Mouse (Mus musculus): ENCODE results near the gene Lrrc4b. TPM values are rescaled to one million over a fixed set of nuclear protein-coding genes. Genes with fewer than 3 reads are reported as not detected.

Lrrc4b gene
- polyA plus RNA-seq, 1 experiment from 2014 or later: 0.36 TPM

GRCm38 (mm10) chr7:44472558-44472885 is 43.7 kb downstream of the Lrrc4b start:
- Histone ChIP-seq H3K4me1 (replicated peaks; ENCODE audit: control insufficient read depth, insufficient read depth, low read length) (peaks cover 60% of the 10 kb centered on the region), H3K27me3 (ENCODE audit: control insufficient read depth, insufficient read depth, low read depth, low read length) (no peaks in the 10 kb centered on the region; the same call in 1 of the 2 replicates), H3K9me3 (ENCODE audit: control insufficient read depth, low read length) (no peaks in the 10 kb centered on the region), H3K27ac (ENCODE audit: low read length) (peak overlapping the region; percentile 84), H3K9ac (ENCODE audit: low read length) (no peak overlapping the region), H3K36me3 (ENCODE audit: control insufficient read depth, insufficient read depth, low read length) (0 out of 2 replicates have a peak, but pooled peaks cover 2% of the 10 kb centered on the region), H3K4me2 (ENCODE audit: low read depth, low read length) (no peak overlapping the region), H3K4me3 (ENCODE audit: low read length) (no peak overlapping the region)
- 11% methylated on average over 1 of the region's 1 CpGs for WGBS
- ATAC-seq (ENCODE audit: low read depth): peak; percentile 31

GRCm38 (mm10) chr7:44472961-44473646 is 44.3 kb downstream of the Lrrc4b start:
- Histone ChIP-seq H3K27me3 (ENCODE audit: control insufficient read depth, insufficient read depth, low read depth, low read length) (no peaks in the 10 kb centered on the region; the same call in 1 of the 2 replicates), H3K9ac (ENCODE audit: low read length) (peak overlapping the region; percentile 41), H3K27ac (ENCODE audit: low read length) (peak overlapping the region; percentile 84), H3K9me3 (ENCODE audit: control insufficient read depth, low read length) (no peaks in the 10 kb centered on the region), H3K4me3 (ENCODE audit: low read length) (no peak overlapping the region), H3K4me2 (ENCODE audit: low read depth, low read length) (no peak overlapping the region), H3K4me1 (replicated peaks; ENCODE audit: control insufficient read depth, insufficient read depth, low read length) (peaks cover 60% of the 10 kb centered on the region), H3K36me3 (ENCODE audit: control insufficient read depth, insufficient read depth, low read length) (0 out of 2 replicates have a peak, but pooled peaks cover 2% of the 10 kb centered on the region)
- peak; percentile 13; the same call in 1 of the 2 replicates for ATAC-seq (ENCODE audit: low read depth)
- 25% methylated on average over 9 of the region's 9 CpGs for WGBS

DNA sequence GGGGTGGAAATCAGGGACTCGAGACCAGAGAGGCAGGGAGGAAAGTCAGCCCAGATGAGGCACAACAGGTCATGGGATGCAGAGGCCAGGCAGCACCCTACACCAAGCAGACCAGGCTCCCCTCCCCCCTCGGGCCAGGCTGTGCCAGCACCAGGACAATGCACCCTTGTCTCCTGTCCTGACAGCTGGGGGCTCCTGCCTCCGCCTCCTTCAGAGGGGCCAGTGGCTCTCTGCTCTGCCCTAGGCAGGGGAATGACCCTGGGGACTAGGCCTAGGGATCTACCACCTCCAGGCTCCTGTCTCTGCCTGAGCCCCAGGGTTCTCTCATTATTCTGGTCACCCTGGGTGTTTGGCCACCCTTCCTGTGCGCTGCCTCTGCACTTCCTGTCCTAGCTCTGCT is 45.6 kb downstream of the Lrrc4b start:
- H3K4me2 ChIP-seq (ENCODE audit: low read depth, low read length): no peak overlapping the region
- no peak for ATAC-seq (ENCODE audit: low read depth)
- peaks cover 2% of the 10 kb centered on the region; the same call in 1 of the 2 replicates for H3K27me3 ChIP-seq (ENCODE audit: control insufficient read depth, insufficient read depth, low read depth, low read length)
- H3K9me3 ChIP-seq (ENCODE audit: control insufficient read depth, low read length): no peaks in the 10 kb centered on the region
- 24% methylated on average over 4 of the region's 4 CpGs for WGBS
- no peak overlapping the region for H3K27ac ChIP-seq (ENCODE audit: low read length)
- H3K9ac ChIP-seq (ENCODE audit: low read length): 0 out of 2 replicates have a peak overlapping the region, but pooled peaks have one; percentile 26
- H3K4me1 ChIP-seq (replicated peaks; ENCODE audit: control insufficient read depth, insufficient read depth, low read length): peaks cover 47% of the 10 kb centered on the region
- H3K36me3 ChIP-seq (ENCODE audit: control insufficient read depth, insufficient read depth, low read length): 0 out of 2 replicates have a peak, but pooled peaks cover 1% of the 10 kb centered on the region
- no peak overlapping the region for H3K4me3 ChIP-seq (ENCODE audit: low read length)

- no peak overlapping the region for H3K27ac ChIP-seq (ENCODE audit: low read length)
Observed at GRCm38 (mm10) chr7:44475046-44475614, 46.3 kb downstream of the Lrrc4b start.

DNA sequence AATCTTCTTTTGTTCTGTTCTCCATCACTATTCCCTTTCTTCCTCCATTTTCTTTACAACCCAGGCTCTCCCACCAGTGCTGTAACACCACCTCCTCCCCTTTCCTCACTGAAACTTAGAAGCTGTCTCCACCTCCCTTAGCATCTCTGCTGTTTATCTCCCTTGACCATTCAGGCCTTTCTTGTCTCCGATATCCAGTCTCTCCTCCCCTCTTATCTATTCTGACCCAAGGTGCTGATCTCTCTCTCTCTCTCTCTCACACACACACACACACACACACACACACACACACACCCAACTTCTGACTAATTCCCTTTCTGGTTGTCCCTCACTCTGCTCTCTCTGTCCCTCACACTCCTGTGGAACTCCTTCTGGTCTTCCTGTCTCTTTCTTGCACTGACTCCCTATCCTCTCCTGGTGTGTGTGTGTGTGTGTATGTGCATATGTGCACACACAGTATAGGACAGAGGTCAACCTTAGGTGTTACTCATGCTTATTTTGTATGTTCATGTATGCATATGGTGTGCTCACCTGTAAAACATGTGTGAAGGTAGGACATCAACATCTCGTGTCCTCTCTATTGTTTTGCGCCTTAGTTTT is 54.1 kb downstream of the Lrrc4b start:
- H3K9ac ChIP-seq (ENCODE audit: low read length): no peak overlapping the region
- ATAC-seq (ENCODE audit: low read depth): no peak
- no peak overlapping the region for H3K4me2 ChIP-seq (ENCODE audit: low read depth, low read length)
- no peaks in the 10 kb centered on the region for H3K9me3 ChIP-seq (ENCODE audit: control insufficient read depth, low read length)
- H3K36me3 ChIP-seq (ENCODE audit: control insufficient read depth, insufficient read depth, low read length): no peaks in the 10 kb centered on the region
- H3K4me1 ChIP-seq (replicated peaks; ENCODE audit: control insufficient read depth, insufficient read depth, low read length): no peaks in the 10 kb centered on the region
- no peak overlapping the region for H3K27ac ChIP-seq (ENCODE audit: low read length)
- H3K27me3 ChIP-seq (ENCODE audit: control insufficient read depth, insufficient read depth, low read depth, low read length): peaks cover 13% of the 10 kb centered on the region; the same call in 1 of the 2 replicates
- WGBS: 54% methylated on average over 3 of the region's 3 CpGs
- no peak overlapping the region for H3K4me3 ChIP-seq (ENCODE audit: low read length)

More at GRCm38 (mm10) chr7:44475046-44475614, 46.3 kb downstream of the Lrrc4b start:
- no peaks in the 10 kb centered on the region for H3K9me3 ChIP-seq (ENCODE audit: control insufficient read depth, low read length)
- H3K9ac ChIP-seq (ENCODE audit: low read length): 0 out of 2 replicates have a peak overlapping the region, but pooled peaks have one; percentile 28
- H3K36me3 ChIP-seq (ENCODE audit: control insufficient read depth, insufficient read depth, low read length): no peaks in the 10 kb centered on the region
- no peak for ATAC-seq (ENCODE audit: low read depth)
- no peak overlapping the region for H3K4me2 ChIP-seq (ENCODE audit: low read depth, low read length)
- no peak overlapping the region for H3K4me3 ChIP-seq (ENCODE audit: low read length)
- peaks cover 6% of the 10 kb centered on the region; the same call in 1 of the 2 replicates for H3K27me3 ChIP-seq (ENCODE audit: control insufficient read depth, insufficient read depth, low read depth, low read length)
- 26% methylated on average over 5 of the region's 5 CpGs for WGBS
- H3K4me1 ChIP-seq (replicated peaks; ENCODE audit: control insufficient read depth, insufficient read depth, low read length): peaks cover 40% of the 10 kb centered on the region

GRCm38 (mm10) chr7:44484109-44484508 is 55.3 kb downstream of the Lrrc4b start:
- no peak for ATAC-seq (ENCODE audit: low read depth)
- 94% methylated on average over 1 of the region's 1 CpGs for WGBS
- Histone ChIP-seq H3K36me3 (ENCODE audit: control insufficient read depth, insufficient read depth, low read length) (peaks cover 1% of the 10 kb centered on the region; the same call in 1 of the 2 replicates), H3K9me3 (ENCODE audit: control insufficient read depth, low read length) (no peaks in the 10 kb centered on the region), H3K27me3 (ENCODE audit: control insufficient read depth, insufficient read depth, low read depth, low read length) (peaks cover 13% of the 10 kb centered on the region; the same call in 1 of the 2 replicates), H3K4me3 (ENCODE audit: low read length) (no peak overlapping the region), H3K4me2 (ENCODE audit: low read depth, low read length) (no peak overlapping the region), H3K9ac (ENCODE audit: low read length) (no peak overlapping the region), H3K27ac (ENCODE audit: low read length) (no peak overlapping the region), H3K4me1 (replicated peaks; ENCODE audit: control insufficient read depth, insufficient read depth, low read length) (no peaks in the 10 kb centered on the region)

DNA sequence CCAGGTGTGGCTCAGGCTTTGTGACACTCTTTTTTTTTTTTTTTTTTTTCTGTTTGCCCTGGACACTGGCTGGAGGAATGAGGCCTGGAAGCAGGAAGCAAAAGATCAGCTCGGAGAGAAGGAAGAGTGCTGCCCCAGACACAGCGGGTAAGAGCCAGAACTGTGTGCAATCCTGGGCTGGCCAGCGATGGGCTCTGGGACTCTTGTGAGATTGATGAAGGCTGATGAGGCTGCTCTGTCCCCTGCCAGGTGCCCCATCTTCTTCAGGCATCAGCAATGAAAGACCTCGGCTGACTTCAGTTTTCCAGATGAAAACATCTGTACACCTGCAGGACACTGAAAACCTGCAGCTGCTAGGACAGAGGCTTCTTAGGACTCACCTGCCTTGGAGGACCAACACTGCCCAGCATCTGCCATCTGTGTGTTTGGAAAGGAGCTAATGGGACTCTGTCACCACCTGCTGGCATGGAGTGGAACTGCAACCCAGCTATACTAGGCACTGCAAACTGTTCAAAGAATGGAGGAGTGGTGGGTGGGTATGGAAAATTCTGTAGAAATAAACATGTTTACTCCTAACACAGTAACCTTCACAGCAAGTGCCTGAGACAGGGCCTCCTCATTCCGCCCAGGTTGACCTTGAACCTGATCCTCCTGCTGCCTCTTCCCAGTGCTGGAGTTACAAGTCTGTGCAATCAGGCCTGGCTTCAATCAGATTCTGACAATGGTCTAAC is 56.2 kb downstream of the Lrrc4b start:
- WGBS: 30% methylated on average over 5 of the region's 5 CpGs
- peak; percentile 60 for ATAC-seq (ENCODE audit: low read depth)
- H3K9ac ChIP-seq (ENCODE audit: low read length): no peak overlapping the region
- H3K4me3 ChIP-seq (ENCODE audit: low read length): no peak overlapping the region
- peaks cover 3% of the 10 kb centered on the region; the same call in 1 of the 2 replicates for H3K36me3 ChIP-seq (ENCODE audit: control insufficient read depth, insufficient read depth, low read length)
- no peak overlapping the region for H3K27ac ChIP-seq (ENCODE audit: low read length)
- H3K4me1 ChIP-seq (replicated peaks; ENCODE audit: control insufficient read depth, insufficient read depth, low read length): no peaks in the 10 kb centered on the region
- H3K4me2 ChIP-seq (ENCODE audit: low read depth, low read length): no peak overlapping the region
- H3K27me3 ChIP-seq (ENCODE audit: control insufficient read depth, insufficient read depth, low read depth, low read length): peaks cover 8% of the 10 kb centered on the region; the same call in 1 of the 2 replicates
- no peaks in the 10 kb centered on the region for H3K9me3 ChIP-seq (ENCODE audit: control insufficient read depth, low read length)

DNA sequence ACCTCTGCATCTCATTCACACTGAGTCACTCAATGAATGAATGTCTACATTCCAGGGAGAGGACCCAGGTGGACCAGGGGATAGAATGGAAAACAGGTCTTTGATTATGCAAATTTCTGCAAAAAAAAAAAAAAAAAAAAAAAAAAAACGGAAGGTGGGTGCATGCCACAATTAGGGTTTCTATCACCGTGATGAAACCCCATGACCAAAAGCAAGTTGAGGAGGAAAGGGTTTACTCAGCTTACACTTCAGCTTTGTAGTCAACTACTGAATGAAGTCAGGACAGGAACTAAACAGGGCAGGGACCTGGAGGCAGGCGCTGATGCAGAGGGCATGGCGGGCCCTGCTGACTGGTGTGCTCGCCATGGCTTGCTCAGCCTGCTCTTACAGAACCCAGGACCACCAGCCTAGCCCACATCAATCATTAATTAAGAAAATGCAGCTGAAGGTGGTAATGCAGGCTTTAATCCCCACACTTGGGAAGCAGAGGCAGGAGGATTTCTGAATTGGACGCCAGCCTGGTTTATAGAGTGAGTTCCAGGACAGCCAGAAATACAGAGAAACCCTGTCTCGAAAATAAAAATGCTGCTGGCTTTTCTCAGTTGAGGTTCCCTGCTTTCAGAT is 56.9 kb downstream of the Lrrc4b start:
- Histone ChIP-seq H3K9ac (ENCODE audit: low read length) (no peak overlapping the region), H3K4me2 (ENCODE audit: low read depth, low read length) (no peak overlapping the region), H3K27me3 (ENCODE audit: control insufficient read depth, insufficient read depth, low read depth, low read length) (peaks cover 3% of the 10 kb centered on the region; the same call in 1 of the 2 replicates), H3K4me3 (ENCODE audit: low read length) (no peak overlapping the region), H3K9me3 (ENCODE audit: control insufficient read depth, low read length) (no peaks in the 10 kb centered on the region), H3K4me1 (replicated peaks; ENCODE audit: control insufficient read depth, insufficient read depth, low read length) (no peaks in the 10 kb centered on the region), H3K36me3 (ENCODE audit: control insufficient read depth, insufficient read depth, low read length) (peaks cover 3% of the 10 kb centered on the region; the same call in 1 of the 2 replicates), H3K27ac (ENCODE audit: low read length) (no peak overlapping the region)
- 66% methylated on average over 6 of the region's 7 CpGs for WGBS
- no peak for ATAC-seq (ENCODE audit: low read depth)
